Mouse (Mus musculus): ENCODE data around the gene Pnpo. TPM values are rescaled to one million over a fixed set of nuclear protein-coding genes. Genes with fewer than 3 reads are reported as not detected.
A peak's percentile ranks its signal among the peaks of the same experiment; 100 is the strongest.

Gene Pnpo
- total RNA-seq, 2 experiments from 2014 or later = 57.0 to 92.1 TPM

DNA sequence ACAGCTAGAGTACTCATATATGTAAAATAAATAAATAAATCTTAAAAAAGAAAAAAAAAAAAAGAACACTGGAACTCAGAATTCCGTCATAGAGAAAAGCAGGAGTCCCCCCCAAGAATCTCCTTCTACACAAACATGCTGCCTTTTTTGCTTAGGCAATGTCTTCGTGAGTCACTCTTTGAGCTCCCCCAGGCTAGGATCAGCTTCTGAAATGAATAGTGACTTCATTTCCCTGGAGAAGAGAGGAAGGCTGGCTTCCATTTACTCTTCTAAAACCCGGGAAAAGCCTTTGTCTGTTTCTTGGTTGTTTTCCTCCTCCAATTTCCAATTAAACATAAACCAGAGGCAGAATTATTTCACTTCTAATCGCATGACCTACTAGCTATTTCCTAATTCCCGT lies 29.1 kb upstream of the Pnpo start:
- no peak for ATAC-seq (replicated peaks; ENCODE audit: low FRiP score, poor library complexity, severe bottlenecking)

DNA sequence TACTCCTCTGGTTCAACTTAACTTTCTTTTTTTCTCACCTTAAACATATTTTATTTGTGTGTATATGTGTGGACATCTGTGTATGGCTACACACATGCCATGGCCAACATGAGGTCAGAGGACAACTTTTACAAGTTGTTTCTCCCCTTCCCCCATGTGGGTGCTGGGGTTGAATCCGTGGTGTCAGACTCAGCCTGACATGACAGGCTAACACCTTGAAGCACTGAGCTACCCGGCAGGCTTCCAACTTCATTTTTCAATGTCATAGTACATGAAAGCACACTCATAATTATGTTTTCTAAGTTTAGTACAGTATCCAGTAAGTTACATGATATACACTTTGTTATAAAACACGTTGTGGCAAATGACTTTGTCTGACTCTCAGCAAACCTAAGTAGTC lies 26.6 kb upstream of the Pnpo start:
- ATAC-seq (replicated peaks; ENCODE audit: low FRiP score, poor library complexity, severe bottlenecking) = no peak

DNA sequence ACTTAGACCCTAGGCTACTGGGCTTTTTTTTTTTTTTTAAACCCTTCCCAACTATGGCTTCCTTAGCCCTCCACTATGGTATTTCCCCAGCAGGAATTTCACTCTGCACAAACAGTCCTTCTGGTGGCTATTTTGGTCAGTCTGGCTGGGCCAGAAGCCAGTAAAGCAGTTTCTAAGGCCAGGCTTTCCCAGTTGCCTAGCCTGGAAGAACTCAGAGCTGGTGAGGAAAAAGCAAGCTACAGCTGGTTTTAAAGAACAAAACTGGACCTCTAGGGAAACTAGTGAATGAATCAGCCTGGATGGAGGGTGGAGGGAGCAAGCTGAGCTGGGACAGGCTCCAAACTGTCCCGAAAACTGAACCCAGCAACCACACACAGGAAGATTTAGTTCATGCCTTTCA lies 26.0 kb upstream of the Pnpo start:
- no peak for ATAC-seq (replicated peaks; ENCODE audit: low FRiP score, poor library complexity, severe bottlenecking)

DNA sequence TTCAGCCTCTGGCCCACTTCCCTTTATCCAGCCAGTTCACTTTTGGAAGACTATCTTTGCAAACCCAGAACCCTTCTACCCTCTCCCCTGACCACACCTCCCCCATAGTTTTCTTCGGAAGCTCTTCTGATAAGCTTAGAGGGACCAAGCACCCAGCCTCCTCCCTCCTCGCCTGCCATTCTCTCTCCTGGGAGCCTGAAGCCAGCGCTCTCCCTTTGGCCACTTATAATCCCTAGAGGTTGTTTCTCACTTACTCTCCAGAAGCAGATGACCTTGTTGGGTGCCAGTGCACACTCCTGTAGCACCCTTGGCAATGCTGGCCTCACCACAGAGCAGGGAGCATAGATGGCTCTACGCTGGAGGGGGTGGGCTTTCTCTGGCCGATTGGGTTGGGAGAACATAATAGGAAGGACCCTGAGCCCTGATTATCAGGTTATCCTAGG lies 25.5 kb upstream of the Pnpo start:
- peak; percentile 41 for ATAC-seq (replicated peaks; ENCODE audit: low FRiP score, poor library complexity, severe bottlenecking)

DNA sequence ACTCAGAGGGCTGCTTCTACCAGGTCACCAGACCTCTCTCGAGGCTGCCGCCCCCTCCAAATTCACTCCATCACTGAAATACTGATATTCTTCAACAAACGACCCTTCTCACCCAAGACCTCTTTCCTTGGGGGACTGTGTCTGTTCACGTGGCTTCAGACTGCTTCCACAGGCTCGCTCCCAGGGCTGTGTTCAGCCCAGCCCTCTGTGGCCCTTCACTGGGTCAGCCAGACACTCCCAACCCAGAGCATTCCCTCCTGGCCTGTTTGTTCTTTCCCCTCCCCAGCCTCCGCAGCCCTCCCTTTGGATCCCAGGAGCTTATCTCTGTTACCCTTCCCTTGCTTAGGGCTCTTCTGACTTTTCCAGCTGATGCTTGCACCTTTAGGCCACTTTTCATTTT lies 24.7 kb upstream of the Pnpo start:
- no peak for ATAC-seq (replicated peaks; ENCODE audit: low FRiP score, poor library complexity, severe bottlenecking)

DNA sequence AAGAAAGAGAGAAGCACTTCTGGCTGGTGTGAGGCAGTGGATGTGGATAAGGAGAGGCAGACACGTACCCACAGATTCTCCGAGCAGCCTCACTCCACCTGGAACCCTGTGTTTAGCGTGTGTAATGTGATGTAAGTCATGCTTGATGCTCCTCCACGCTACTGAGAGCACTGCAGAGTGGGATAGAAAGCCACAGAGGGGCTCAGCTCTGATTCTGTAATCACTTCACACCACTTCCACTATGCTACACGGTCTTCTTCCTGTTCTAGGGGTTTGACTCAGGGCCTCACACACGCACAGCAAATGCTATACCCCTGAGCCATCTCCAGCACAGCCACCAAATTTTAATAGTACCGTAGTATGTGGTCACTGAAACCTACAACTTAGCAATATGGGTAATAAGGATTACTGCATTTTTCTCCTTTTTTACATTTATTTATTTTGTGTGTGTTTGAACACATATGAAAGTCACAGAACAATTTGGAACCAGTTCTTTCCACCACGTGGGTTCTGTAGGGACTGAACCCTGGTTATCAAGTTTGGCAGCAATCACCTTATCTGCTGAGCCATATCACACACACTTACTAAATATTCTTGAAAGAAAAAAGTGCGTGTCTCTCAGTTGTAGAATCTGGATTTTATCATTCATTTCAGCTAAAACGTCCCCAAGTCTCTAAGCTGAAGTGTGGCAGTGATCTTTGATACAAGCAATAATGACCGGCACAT lies 23.9 kb upstream of the Pnpo start:
- 0 out of 2 replicates have a peak, but pooled peaks have one; percentile 25 for ATAC-seq (replicated peaks; ENCODE audit: low FRiP score, poor library complexity, severe bottlenecking)

DNA sequence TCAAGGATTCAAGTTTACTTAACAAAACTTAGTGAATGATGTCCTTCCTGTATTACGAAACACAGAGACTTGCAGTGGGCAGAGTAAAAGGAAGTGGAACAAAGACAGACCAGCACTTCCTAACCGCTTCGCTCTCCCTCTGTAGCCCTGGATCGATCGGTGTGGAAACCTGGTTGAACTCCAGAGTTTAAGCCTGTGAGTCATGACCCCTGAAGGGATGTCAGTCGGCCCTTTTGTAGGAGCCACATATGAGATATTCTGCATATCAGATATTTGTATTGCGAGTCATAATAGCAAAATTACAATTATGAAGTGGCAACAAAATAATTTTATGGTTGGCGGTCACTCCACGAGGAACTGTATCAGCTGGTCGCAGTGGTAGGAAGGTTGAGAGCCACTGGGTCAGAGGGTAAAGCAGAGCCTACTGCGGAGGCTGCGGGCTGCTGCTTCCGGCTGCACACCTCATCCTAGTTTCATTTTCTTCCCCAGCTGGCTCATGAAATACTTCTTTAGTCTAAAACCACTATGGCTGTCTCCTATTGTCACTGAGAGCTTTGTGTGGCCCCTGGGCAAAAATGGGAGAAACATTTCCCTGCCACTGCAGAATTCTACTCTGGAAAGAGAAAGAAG lies 23.2 kb upstream of the Pnpo start:
- ATAC-seq (replicated peaks; ENCODE audit: low FRiP score, poor library complexity, severe bottlenecking) = no peak

DNA sequence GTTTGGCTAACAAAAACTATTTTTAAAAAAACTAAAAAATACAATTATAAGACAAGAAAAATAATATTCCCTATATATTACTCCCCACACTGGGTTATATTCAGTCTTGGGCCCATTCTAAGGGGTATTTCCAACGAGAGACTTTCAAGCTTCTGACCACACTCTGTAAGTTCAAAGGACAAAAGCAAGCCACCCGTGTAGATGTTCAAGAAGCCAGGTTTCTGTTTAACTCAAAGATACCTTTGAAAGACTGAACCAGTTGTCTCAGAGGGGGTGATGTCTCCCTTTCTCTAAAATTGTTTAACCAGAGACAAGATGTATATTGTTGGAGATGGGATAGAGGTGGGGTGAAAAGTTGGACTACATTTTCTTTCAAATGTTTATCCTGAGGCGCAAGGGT lies 22.4 kb upstream of the Pnpo start:
- ATAC-seq (replicated peaks; ENCODE audit: low FRiP score, poor library complexity, severe bottlenecking) = no peak

DNA sequence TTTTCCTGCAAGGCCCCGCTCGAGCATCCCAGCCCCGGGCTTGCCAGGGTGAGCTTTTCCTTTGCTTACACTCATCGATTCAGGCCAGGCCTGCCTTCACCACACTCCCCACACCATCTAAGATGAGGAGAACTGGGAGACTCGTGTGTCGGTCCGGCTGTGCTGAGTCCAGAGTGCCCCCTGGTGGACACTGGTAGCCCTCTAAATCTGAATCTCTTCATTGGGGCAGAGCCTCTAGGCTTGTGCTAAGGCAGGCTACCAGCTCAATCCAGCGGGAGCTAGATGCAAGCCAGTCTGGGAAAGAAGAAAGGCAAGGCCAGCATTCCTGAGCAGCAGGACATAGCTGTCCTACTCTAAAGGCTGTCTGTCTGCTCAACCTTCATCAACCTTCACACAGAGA lies 19.8 kb upstream of the Pnpo start:
- peak; percentile 89 for ATAC-seq (replicated peaks; ENCODE audit: low FRiP score, poor library complexity, severe bottlenecking)

DNA sequence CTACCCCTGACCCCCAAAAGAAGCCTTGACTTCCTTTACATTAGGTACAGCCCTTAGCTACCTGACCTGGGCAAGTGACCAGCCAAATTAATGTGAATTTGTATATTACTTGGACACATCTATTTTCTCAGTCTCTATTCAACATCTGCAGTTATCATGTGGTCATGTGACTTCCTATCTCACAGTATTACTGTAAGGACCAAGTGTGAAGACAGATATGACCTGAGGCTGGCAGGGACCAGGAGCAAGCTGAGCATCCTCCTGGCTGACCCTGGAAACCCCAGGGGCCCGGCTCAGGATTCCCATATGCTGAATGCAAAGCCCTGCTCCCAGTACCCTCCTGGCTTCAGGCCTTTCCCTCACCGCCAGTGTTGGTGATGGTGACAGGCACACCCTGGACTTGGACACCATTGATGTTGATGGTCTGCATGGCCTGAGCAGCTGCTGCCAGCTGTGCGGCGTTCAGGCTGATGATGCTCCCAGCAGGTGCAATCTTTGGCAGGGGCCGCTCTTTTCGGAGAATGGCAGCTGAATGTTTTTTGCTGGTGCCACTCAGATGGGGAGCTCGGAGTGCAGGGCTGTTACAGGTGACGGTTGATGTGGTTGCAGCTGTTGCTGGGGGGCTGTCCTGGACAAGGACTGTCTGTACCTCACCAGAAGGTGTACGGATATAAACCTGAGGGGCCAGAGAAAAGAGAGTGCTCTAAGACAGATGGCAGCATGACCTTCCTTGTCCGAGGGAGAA lies 13.4 kb upstream of the Pnpo start:
- peak; percentile 53 for ATAC-seq (replicated peaks; ENCODE audit: low FRiP score, poor library complexity, severe bottlenecking)

DNA sequence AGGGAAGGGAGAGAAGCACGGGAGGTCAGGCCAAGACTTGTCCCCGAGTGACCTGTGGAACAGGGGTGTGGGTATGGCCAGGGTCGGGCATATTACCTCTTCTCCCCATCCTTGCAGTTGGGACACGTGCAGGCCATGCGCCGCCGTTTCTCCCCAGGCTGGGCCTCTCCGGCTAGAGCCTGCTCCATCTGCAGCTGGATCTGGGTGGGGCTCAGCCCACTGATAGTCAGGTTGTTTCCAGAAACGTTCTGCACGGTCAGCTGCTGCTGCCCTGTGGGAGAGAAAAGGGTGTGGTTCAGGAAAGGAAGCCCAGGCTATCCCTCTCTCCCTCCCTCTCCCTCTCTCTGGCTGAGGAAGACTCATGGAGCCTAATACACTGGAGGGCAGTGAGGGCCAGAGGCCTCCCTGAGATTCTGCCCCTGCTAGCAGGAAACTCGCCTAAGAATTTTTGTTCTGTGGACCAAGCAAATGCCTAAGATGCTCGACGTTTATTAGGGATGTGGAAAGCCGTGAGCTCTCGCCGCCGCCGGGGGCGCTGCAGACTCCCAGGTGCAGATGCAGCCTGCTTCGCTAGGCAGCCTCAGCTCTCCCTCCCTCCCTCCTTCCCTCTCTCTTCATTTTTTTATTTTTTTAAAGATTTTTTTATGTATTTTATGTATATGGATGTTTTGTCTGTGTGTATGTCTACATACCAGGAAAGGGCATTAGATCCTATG lies 12.4 kb upstream of the Pnpo start:
- ATAC-seq (replicated peaks; ENCODE audit: low FRiP score, poor library complexity, severe bottlenecking) = peak; percentile 81

DNA sequence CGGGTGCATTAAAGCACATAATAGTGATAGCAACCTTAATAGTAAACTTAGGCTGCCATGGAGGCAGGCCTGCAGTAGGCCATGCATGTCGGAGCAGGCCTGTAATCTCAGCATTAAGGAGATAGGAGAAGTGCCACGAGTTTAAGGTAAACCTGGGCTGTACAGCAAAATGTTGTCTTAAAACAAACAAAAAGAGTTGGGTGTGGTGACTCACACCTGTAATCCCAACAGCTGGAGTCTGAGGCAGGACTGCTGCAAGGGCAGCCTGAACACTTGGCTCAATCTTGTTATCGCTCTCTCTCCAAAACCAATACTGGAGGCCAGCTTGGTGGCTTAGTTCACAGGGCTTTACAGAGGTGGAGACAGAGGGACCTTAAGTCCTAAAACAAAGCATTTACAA lies 11.3 kb upstream of the Pnpo start:
- ATAC-seq (replicated peaks; ENCODE audit: low FRiP score, poor library complexity, severe bottlenecking) = no peak

DNA sequence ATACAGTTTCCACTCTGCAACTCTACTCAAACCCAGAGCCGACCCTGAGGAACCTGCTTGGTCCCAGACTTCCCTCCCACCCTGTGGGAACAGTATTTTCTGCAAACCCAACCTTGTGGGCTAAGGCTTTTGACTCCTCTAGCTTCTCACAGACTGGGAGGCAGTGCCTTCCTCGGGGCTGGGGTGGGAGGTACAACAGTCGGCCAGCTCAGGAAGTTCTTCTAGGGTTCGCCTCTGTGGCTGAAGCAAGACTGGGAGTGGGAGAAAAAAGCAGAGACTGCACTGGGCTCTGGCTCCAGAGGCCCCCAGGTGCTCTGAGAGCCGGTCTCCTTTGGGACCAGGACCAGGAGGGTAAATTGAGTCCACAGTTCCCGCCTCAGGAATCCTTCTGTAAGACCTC lies 9.1 kb upstream of the Pnpo start:
- no peak for ATAC-seq (replicated peaks; ENCODE audit: low FRiP score, poor library complexity, severe bottlenecking)

DNA sequence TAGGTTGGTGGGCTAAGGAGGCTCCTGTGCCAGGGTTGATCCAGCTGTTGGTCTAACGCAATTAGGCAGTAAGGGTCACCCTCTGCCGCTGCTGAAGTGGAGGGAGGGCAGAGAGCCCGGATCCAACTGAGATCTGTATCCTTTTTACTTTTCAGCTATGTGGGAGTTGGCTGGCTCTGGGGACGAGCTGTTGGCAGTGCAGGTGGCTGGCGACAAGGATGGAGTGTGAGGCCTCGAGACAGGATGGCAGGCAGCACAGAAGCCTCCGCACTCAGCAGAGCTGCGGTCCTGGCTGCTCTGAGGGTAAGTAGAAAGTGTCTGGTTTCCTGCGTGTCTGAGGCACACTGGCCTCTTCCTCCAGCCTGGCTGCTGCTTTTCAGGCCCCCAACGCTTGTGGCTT lies 8.6 kb upstream of the Pnpo start:
- no peak for ATAC-seq (replicated peaks; ENCODE audit: low FRiP score, poor library complexity, severe bottlenecking)

DNA sequence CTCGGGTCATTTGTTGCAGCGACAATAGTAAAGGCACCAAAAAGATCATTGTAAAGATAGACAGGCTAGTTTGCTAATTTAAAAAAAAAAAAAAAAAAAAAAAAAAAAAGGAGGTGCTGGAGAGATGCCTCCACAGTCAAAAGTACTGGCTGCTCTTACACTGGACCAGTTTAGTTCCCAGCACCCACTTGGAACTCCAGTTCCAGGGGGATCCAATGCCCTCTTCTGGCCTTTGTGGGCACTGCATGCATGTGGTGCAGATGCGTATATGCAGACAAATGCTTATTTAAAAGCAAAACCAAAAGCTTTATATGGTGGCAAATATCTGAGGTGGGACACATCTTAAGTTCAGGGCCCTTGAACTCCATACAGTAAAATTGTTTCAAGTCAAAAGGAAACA lies 7.0 kb upstream of the Pnpo start:
- no peak for ATAC-seq (replicated peaks; ENCODE audit: low FRiP score, poor library complexity, severe bottlenecking)

DNA sequence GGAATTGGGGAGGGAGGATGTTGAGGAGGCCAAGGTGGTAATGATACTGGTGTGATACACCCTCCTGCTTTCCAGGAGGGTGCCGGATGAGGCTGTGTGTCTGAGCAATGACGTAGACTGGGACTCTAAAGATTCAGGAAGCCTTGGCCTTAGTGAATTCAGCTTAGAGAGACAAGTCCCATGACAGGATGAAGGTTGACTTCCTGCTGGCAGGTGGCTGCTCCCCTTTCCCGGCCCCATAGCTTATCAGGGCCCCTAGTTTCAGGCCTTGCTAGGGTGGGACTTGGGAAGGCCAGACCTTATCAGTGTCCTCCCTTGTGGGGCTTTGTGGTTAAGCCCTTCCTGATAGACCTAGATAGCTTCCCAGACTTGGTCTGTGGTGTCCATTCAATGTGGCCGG lies 4.1 kb upstream of the Pnpo start:
- ATAC-seq (replicated peaks; ENCODE audit: low FRiP score, poor library complexity, severe bottlenecking) = peak; percentile 70

DNA sequence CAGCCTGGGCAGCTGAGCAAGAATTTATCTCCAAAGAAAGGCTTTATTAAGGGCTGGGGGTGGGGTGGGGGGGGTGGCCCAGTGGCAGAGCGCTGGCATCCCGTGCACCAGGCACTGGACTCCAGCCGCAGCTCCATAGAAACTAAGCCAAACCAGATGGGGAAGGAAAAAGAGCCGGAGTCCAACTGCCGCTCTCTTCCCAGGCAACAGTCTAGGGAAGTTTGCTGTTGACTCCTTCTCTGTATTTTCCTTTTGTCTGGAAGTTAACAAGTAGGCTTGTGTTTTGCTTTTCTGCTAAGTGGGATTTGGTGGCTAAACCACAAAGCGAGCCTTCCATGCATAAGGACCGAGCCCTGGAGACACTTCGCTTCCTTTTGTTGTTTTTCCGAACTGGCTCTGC lies 2.7 kb upstream of the Pnpo start:
- ATAC-seq (replicated peaks; ENCODE audit: low FRiP score, poor library complexity, severe bottlenecking) = no peak

DNA sequence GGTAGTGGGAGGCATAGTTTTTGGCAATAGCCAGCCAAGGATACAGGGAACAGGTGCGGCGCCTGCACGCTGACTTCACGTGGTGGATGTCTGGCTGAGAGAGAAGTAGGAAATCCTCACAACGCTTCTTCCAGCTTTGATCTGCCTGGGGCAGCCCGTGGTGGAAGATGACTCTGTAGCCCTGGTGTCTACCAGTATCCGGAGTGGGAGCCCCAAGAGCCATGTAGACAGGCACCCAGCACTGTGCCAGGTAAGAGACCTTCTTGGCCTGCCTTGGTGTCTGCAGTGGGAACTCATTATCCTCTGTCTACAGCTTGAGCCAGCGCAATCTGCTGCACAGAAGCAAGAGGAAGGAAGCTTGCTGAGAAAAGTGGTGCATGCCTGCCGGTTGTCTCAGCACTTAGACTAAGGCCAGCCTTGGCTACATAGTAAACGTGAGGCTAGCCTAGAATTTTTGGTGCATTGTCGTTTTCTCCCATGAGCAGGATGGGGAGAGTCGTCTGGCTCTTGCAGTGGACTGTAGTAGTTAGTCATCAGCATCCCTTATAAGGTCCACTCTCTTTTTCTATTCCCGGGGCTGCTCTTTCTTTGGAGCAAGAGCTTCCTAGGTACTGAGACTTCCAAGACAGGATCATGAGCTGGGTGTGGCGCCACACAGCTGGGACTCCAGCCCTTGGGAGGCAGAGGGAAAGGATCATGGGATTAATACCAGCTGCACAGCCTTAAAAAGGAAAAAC lies 1.2 kb upstream of the Pnpo start:
- ATAC-seq (replicated peaks; ENCODE audit: low FRiP score, poor library complexity, severe bottlenecking) = no peak

DNA sequence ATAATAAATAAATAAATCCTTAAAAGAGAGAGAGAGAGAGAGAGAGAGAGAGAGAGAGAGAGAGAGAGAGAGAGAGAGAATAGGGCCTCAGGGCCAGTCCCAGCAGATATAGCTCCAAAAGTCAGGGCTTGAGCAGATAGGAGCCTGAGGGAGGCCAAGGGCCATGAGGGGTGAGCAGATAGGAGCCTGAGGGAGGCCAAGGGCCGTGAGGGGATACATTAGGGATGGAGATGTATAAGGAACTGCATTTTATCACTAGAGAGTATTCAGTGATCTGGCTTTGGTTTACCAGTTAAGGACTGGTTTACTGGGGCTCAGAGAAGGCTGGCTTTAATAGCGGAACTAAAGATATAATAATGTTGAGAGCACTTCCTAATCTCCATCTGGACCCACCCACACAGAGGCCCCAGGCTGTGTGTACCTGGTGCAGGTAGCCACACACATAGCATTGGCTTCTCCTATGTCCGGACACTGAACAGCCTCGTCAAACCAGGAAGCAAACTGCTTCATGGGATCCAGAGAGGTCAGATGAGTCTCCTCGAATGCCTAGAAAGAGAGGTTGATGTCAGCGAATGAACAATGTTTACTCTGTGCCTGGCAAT lies 1.7 kb downstream of the Pnpo start:
- ATAC-seq (replicated peaks; ENCODE audit: low FRiP score, poor library complexity, severe bottlenecking) = peak; percentile 51
